Mouse (Mus musculus): ENCODE measurements around the gene Syap1.

GRCm38 (mm10) chrX:162868294-162868965 is 19.8 kb downstream of the Syap1 start:
- no peak for TF ChIP-seq CTCF (IDR thresholded peaks at IDR 0.05)
- no peak for TF ChIP-seq EP300 (IDR thresholded peaks at IDR 0.05)

All from lung, postnatal 0 days (tissue).